Mouse (Mus musculus): Measurements from ENCODE around the gene Tcf12. TPM values are rescaled to one million over a fixed set of nuclear protein-coding genes. Genes with fewer than 3 reads are reported as not detected.

Gene Tcf12
- total and polyA plus RNA-seq, 3 experiments: 41.4 to 42.3 (median 41.7) TPM

DNA sequence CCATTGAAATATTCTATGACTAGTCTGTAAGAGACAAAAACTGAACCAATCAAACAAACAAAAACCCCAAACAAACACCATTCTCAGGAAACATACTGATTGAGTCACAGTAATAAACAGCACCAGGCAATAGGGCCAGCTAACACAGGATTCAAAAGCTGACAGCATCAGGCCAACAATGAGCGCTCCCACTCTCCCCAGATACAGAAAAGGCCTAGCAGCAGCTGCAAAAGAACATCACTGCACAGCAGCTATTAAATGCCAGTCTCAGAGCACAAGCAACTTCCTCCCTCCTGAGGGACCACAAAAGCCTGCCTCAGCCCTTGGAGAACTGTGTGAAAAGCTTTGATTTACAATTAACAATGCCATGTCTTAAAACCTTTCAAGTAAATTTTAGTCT lies 214.3 kb downstream of the Tcf12 start:
- Histone ChIP-seq H3K9ac (ENCODE audit: insufficient read depth, low read depth) (no peak overlapping the region), H3K4me2 (ENCODE audit: insufficient read depth, low read depth, poor library complexity, severe bottlenecking) (no peak overlapping the region), H3K27ac (ENCODE audit: insufficient read depth, low read depth) (no peak overlapping the region; the same call in 1 of the 2 replicates), H3K9me3 (replicated peaks; ENCODE audit: low read length) (no peaks in the 10 kb centered on the region), H3K36me3 (replicated peaks in 1 of 2; ENCODE audit: control insufficient read depth in 1 of 2, insufficient read depth in 1 of 2, low read length in 1 of 2) (no peaks in the 10 kb centered on the region), H3K4me3 (replicated peaks in 1 of 3; ENCODE audit: low read depth in 2 of 3, low read length in 2 of 3, poor library complexity in 1 of 3) (no peak overlapping the region), H3K27me3 (replicated peaks) (no peaks in the 10 kb centered on the region), H3K79me2 (replicated peaks; ENCODE audit: control insufficient read depth, extremely low read depth, insufficient read depth, poor library complexity, severe bottlenecking) (peaks cover 8% of the 10 kb centered on the region), H3K4me1 (ENCODE audit: control insufficient read depth in 1 of 2, insufficient read depth in 2 of 2) (peaks cover 2 to 23% of the 10 kb centered on the region in 2 experiments; a peak in 3 of 4 replicates)
- in situ Hi-C loops (cut with MboI; ENCODE audit: low pct_ligation_motif_present, low pct_unique_long_range_greater_than_20kb, low sequenced_read_pairs) (no loop called here), dilution Hi-C loops (cut with MboI; ENCODE audit: extremely low pct_ligation_motif_present, extremely low pct_unique_long_range_greater_than_20kb, low sequenced_read_pairs) (no loop called here)
- peak; percentile 17 for DNase-seq (ENCODE audit: extremely low read depth)
- TF ChIP-seq CTCF (conservative IDR thresholded peaks at IDR 0.05 in 1 of 2, IDR thresholded peaks at IDR 0.05 in 1 of 2; ENCODE audit: low read depth in 2 of 2, low read length in 2 of 2) (no peak), SIN3A (IDR thresholded peaks at IDR 0.05; ENCODE audit: low read length) (no peak), KAT2A (IDR thresholded peaks at IDR 0.05; ENCODE audit: insufficient replicate concordance, low read length) (no peak), UBTF (IDR thresholded peaks at IDR 0.05; ENCODE audit: low read depth, low read length) (no peak), SMC3 (IDR thresholded peaks at IDR 0.05; ENCODE audit: low read depth, low read length) (no peak), ZC3H11A (IDR thresholded peaks at IDR 0.05; ENCODE audit: low read depth, low read length) (no peak), E2F4 (IDR thresholded peaks at IDR 0.05; ENCODE audit: insufficient replicate concordance, low read depth, low read length) (no peak), EP300 (IDR thresholded peaks at IDR 0.05; ENCODE audit: low read length) (no peak), USF1 (IDR thresholded peaks at IDR 0.05; ENCODE audit: low read depth, low read length) (no peak), ELF1 (IDR thresholded peaks at IDR 0.05; ENCODE audit: low read depth, low read length) (no peak), MAX (IDR thresholded peaks at IDR 0.05; ENCODE audit: low read length) (no peak), ZKSCAN1 (IDR thresholded peaks at IDR 0.05; ENCODE audit: borderline replicate concordance, low read depth, low read length) (no peak), CHD2 (IDR thresholded peaks at IDR 0.05; ENCODE audit: low read length) (no peak), USF2 (conservative IDR thresholded peaks at IDR 0.05; ENCODE audit: low read depth, low read length) (no peak), TBP (conservative IDR thresholded peaks at IDR 0.05; ENCODE audit: low read depth, low read length) (no peak), NRF1 (IDR thresholded peaks at IDR 0.05; ENCODE audit: low read depth, low read length) (no peak), JUN (IDR thresholded peaks at IDR 0.05; ENCODE audit: insufficient read depth, low read depth, low read length) (no peak), JUND (conservative IDR thresholded peaks at IDR 0.05; ENCODE audit: low read depth, low read length) (no peak), POLR2A (IDR thresholded peaks at IDR 0.05; ENCODE audit: low read depth, low read length) (no peak), TCF12 (IDR thresholded peaks at IDR 0.05; ENCODE audit: low read depth, low read length) (no peak)

DNA sequence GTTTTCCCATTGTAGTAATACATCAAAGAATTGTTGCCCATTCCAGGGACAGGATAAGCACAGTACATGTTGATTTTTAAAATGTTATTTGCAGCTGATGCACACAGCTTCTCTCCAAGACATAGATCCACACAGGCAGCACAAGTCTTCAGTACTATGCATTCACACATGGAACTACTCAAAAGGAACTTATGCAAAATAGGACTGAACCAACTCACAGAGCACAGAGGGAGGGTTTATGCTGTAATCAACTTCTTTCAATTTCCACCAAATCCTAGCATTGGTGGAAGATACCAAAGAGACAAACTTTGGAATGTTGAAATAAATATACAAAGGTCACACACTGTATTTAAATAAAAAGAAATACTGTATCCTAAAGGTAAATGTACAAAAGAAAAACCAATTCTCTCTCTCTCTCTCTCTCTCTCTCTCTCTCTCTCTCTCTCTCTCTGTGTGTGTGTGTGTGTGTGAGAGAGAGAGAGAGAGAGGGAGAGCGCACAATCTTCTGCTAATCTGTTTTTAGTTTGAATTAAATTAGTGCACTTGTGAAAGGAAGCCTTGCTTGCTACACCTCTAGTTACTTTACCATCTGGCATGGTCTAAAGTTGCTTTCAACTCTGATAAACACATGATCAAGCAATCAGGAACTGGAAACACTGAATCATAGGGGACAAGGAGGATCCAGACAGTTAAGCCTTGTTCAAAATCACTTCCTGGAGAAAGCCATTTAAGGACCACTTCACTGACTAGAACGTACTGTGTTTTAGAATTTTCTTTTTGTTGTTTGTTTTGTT lies 215.5 kb downstream of the Tcf12 start:
- in situ Hi-C loops (cut with MboI; ENCODE audit: low pct_ligation_motif_present, low pct_unique_long_range_greater_than_20kb, low sequenced_read_pairs) (no loop called here), dilution Hi-C loops (cut with MboI; ENCODE audit: extremely low pct_ligation_motif_present, extremely low pct_unique_long_range_greater_than_20kb, low sequenced_read_pairs) (no loop called here)
- Histone ChIP-seq H3K4me1 (ENCODE audit: control insufficient read depth in 1 of 2, insufficient read depth in 2 of 2) (peaks cover 3 to 26% of the 10 kb centered on the region in 2 experiments; a peak in 3 of 4 replicates), H3K36me3 (replicated peaks in 1 of 2; ENCODE audit: control insufficient read depth in 1 of 2, insufficient read depth in 1 of 2, low read length in 1 of 2) (no peaks in the 10 kb centered on the region), H3K27ac (ENCODE audit: insufficient read depth, low read depth) (peak overlapping the region; percentile 31), H3K79me2 (replicated peaks; ENCODE audit: control insufficient read depth, extremely low read depth, insufficient read depth, poor library complexity, severe bottlenecking) (peaks cover 9% of the 10 kb centered on the region), H3K4me2 (ENCODE audit: insufficient read depth, low read depth, poor library complexity, severe bottlenecking) (peak overlapping the region; percentile 78), H3K9ac (ENCODE audit: insufficient read depth, low read depth) (peak overlapping the region; percentile 44; the same call in 1 of the 2 replicates), H3K4me3 (replicated peaks in 1 of 3; ENCODE audit: low read depth in 2 of 3, low read length in 2 of 3, poor library complexity in 1 of 3) (peak overlapping the region; percentile 44 to 53 (median 52)), H3K9me3 (replicated peaks; ENCODE audit: low read length) (no peaks in the 10 kb centered on the region), H3K27me3 (replicated peaks) (no peaks in the 10 kb centered on the region)
- peak; percentile 91 for DNase-seq (ENCODE audit: extremely low read depth)
- no peak for TF ChIP-seq NRF1 (IDR thresholded peaks at IDR 0.05; ENCODE audit: low read depth, low read length)
- TF ChIP-seq ZC3H11A (IDR thresholded peaks at IDR 0.05; ENCODE audit: low read depth, low read length): no peak
- TF ChIP-seq MAZ (IDR thresholded peaks at IDR 0.05; ENCODE audit: low read depth, low read length): no peak
- TF ChIP-seq GABPA (IDR thresholded peaks at IDR 0.05; ENCODE audit: insufficient replicate concordance, low read depth, low read length): no peak
- TF ChIP-seq POLR2A (IDR thresholded peaks at IDR 0.05; ENCODE audit: low read depth, low read length): peak; percentile 56; the same call in 1 of the 2 replicates
- no peak for TF ChIP-seq RAD21 (IDR thresholded peaks at IDR 0.05; ENCODE audit: low read depth, low read length)
- TF ChIP-seq SIN3A (IDR thresholded peaks at IDR 0.05; ENCODE audit: low read length): peak; percentile 90
- peak; percentile 45 for TF ChIP-seq BHLHE40 (IDR thresholded peaks at IDR 0.05; ENCODE audit: low read depth, low read length)
- no peak; the same call in 1 of the 2 replicates for TF ChIP-seq TCF12 (IDR thresholded peaks at IDR 0.05; ENCODE audit: low read depth, low read length)
- TF ChIP-seq POLR2AphosphoS2 (IDR thresholded peaks at IDR 0.05; ENCODE audit: low read depth, low read length): no peak
- TF ChIP-seq ETS1 (conservative IDR thresholded peaks at IDR 0.05; ENCODE audit: low read depth, low read length): peak; percentile 68
- no peak for TF ChIP-seq MAFK (IDR thresholded peaks at IDR 0.05; ENCODE audit: insufficient replicate concordance, low read length)
- TF ChIP-seq E2F4 (IDR thresholded peaks at IDR 0.05; ENCODE audit: insufficient replicate concordance, low read depth, low read length): no peak
- TF ChIP-seq MAX (IDR thresholded peaks at IDR 0.05; ENCODE audit: low read length): 0 out of 2 replicates have a peak, but pooled peaks have one; percentile 33
- TF ChIP-seq SMC3 (IDR thresholded peaks at IDR 0.05; ENCODE audit: low read depth, low read length): no peak
- TF ChIP-seq ELF1 (IDR thresholded peaks at IDR 0.05; ENCODE audit: low read depth, low read length): peak; percentile 41; the same call in 1 of the 2 replicates
- peak; percentile 27; the same call in 1 of the 2 replicates for TF ChIP-seq IRF4 (IDR thresholded peaks at IDR 0.05; ENCODE audit: low read depth, low read length)
- no peak for TF ChIP-seq CHD2 (IDR thresholded peaks at IDR 0.05; ENCODE audit: low read length)
- no peak for TF ChIP-seq CTCF (conservative IDR thresholded peaks at IDR 0.05 in 1 of 2, IDR thresholded peaks at IDR 0.05 in 1 of 2; ENCODE audit: low read depth in 2 of 2, low read length in 2 of 2)
- TF ChIP-seq EP300 (IDR thresholded peaks at IDR 0.05; ENCODE audit: low read length): peak; percentile 62

Measured in CH12.LX (cell line).